In genomic region chr17:56005415-56006061, GRCm38 (mm10) we compare ENCODE assay signal across 8 mouse cellular contexts. TPM values are rescaled to one million over a fixed set of nuclear protein-coding genes. Genes with fewer than 3 reads are reported as not detected.
A peak's percentile ranks its signal among the peaks of the same experiment; 100 is the strongest.
DNase-seq lines count a peak whose midpoint lies in the region; ATAC-seq and TF ChIP-seq lines count a peak whose summit lies in the region.

Stap2 (minus strand) TSS chr17:56005584.
Mpnd (plus strand) TSS chr17:56005711.

- TF ChIP-seq EP300 in CH12.LX (IDR thresholded peaks at IDR 0.05; ENCODE audit: low read length), result no peak

- 21% methylated on average over 13 of the region's 13 CpGs for WGBS in cerebellum, adult 2 months
- 58% methylated on average over 13 of the region's 13 CpGs for WGBS in hindbrain, embryonic 14.5 days
- WGBS in liver, embryonic 12.5 days (ENCODE audit: insufficient replicate concordance), result 23% methylated on average over 13 of the region's 13 CpGs

- H3K9ac ChIP-seq in CH12.LX (ENCODE audit: insufficient read depth, low read depth), result peak within 1 kb of the TSS; percentile 57
- H3K9ac ChIP-seq in hindbrain, embryonic 14.5 days, result no peak within 1 kb of the TSS
- no peak within 1 kb of the TSS for H3K9ac ChIP-seq in liver, embryonic 12.5 days

- TF ChIP-seq POLR2A in cerebellum, adult 2 months (IDR thresholded peaks at IDR 0.05; ENCODE audit: borderline replicate concordance, insufficient read depth, low read length), result peak; percentile 40; the same call in 1 of the 2 replicates
- no peak for TF ChIP-seq POLR2A in CH12.LX (IDR thresholded peaks at IDR 0.05; ENCODE audit: low read depth, low read length)

- H3K36me3 ChIP-seq in CH12.LX (replicated peaks in 1 of 2; ENCODE audit: control insufficient read depth in 1 of 2, insufficient read depth in 1 of 2, low read length in 1 of 2), result peaks cover 0 to 2% of the 10 kb centered on the region in 2 experiments
- peaks cover 1% of the 10 kb centered on the region; the same call in 1 of the 2 replicates for H3K36me3 ChIP-seq in hindbrain, embryonic 14.5 days (replicated peaks; ENCODE audit: control insufficient read depth, insufficient read depth)
- no peaks in the 10 kb centered on the region for H3K36me3 ChIP-seq in liver, embryonic 12.5 days

- H3K4me2 ChIP-seq in CH12.LX (ENCODE audit: insufficient read depth, low read depth, poor library complexity, severe bottlenecking), result peak within 1 kb of the TSS; percentile 61
- H3K4me2 ChIP-seq in hindbrain, embryonic 14.5 days (replicated peaks), result no peak within 1 kb of the TSS
- peak within 1 kb of the TSS; percentile 15; the same call in 1 of the 2 replicates for H3K4me2 ChIP-seq in liver, embryonic 12.5 days

- TF ChIP-seq RAD21 in CH12.LX (IDR thresholded peaks at IDR 0.05; ENCODE audit: low read depth, low read length), result no peak

- H3K27ac ChIP-seq in cerebellum, adult 2 months (ENCODE audit: insufficient read depth, low read length), result peak within 1 kb of the TSS; percentile 71
- no peak within 1 kb of the TSS for H3K27ac ChIP-seq in CH12.LX (ENCODE audit: insufficient read depth, low read depth)
- H3K27ac ChIP-seq in hindbrain, embryonic 14.5 days, result no peak within 1 kb of the TSS
- H3K27ac ChIP-seq in liver, embryonic 12.5 days, result no peak within 1 kb of the TSS

- dilution Hi-C loops in CH12.LX (cut with MboI; ENCODE audit: extremely low pct_ligation_motif_present, extremely low pct_unique_long_range_greater_than_20kb, low sequenced_read_pairs), result no loop called here

- in situ Hi-C loops in CH12.LX (cut with MboI; ENCODE audit: low pct_ligation_motif_present, low pct_unique_long_range_greater_than_20kb, low sequenced_read_pairs), result loop anchor here (5.0 kb wide), 1 partner anchor 33 kb away; the partner anchor contains the start of gene Shd

- H3K4me3 ChIP-seq in cerebellum, adult 2 months (replicated peaks; ENCODE audit: insufficient read depth, low read depth, low read length), result peak within 1 kb of the TSS; percentile 73
- peak within 1 kb of the TSS in 2 of 3 experiments; percentile 45 to 50 for H3K4me3 ChIP-seq in CH12.LX (replicated peaks in 1 of 3; ENCODE audit: low read depth in 2 of 3, low read length in 2 of 3, poor library complexity in 1 of 3)
- no peak within 1 kb of the TSS for H3K4me3 ChIP-seq in hindbrain, embryonic 14.5 days (replicated peaks; ENCODE audit: low read length)
- H3K4me3 ChIP-seq in liver, embryonic 12.5 days, result no peak within 1 kb of the TSS

- H3K27me3 ChIP-seq in cerebellum, adult 2 months (ENCODE audit: control insufficient read depth, insufficient read depth, low read length), result no peaks in the 10 kb centered on the region
- H3K27me3 ChIP-seq in CH12.LX (replicated peaks), result peaks cover 4% of the 10 kb centered on the region
- H3K27me3 ChIP-seq in hindbrain, embryonic 14.5 days (ENCODE audit: control insufficient read depth, insufficient read depth, low read length), result peaks cover 4% of the 10 kb centered on the region; the same call in 1 of the 2 replicates
- H3K27me3 ChIP-seq in liver, embryonic 12.5 days (replicated peaks), result peaks cover 49% of the 10 kb centered on the region

- H3K9me3 ChIP-seq in CH12.LX (replicated peaks; ENCODE audit: low read length), result peaks cover 3% of the 10 kb centered on the region
- H3K9me3 ChIP-seq in hindbrain, embryonic 14.5 days (ENCODE audit: control insufficient read depth, low read length), result no peaks in the 10 kb centered on the region
- 0 out of 2 replicates have a peak, but pooled peaks cover 4% of the 10 kb centered on the region for H3K9me3 ChIP-seq in liver, embryonic 12.5 days (replicated peaks)

- peaks cover 13% of the 10 kb centered on the region for H3K4me1 ChIP-seq in cerebellum, adult 2 months (ENCODE audit: control insufficient read depth, insufficient read depth, low read length)
- H3K4me1 ChIP-seq in CH12.LX (ENCODE audit: control insufficient read depth in 1 of 2, insufficient read depth in 2 of 2), result peaks cover 8 to 23% of the 10 kb centered on the region in 2 experiments
- peaks cover 13% of the 10 kb centered on the region for H3K4me1 ChIP-seq in hindbrain, embryonic 14.5 days (replicated peaks; ENCODE audit: control insufficient read depth, insufficient read depth, low read length)
- H3K4me1 ChIP-seq in liver, embryonic 12.5 days, result peaks cover 41% of the 10 kb centered on the region

- DNase-seq in cerebellum, adult 2 months, result peak; percentile 65 to 81
- no peak for DNase-seq in cerebellum, adult 8-10 months
- peak; percentile 94 for DNase-seq in CH12.LX (ENCODE audit: extremely low read depth)
- DNase-seq in embryo, embryonic 11.5 days (ENCODE audit: low read depth, low spot score), result peak; percentile 92
- DNase-seq in hindbrain, embryonic 14.5 days (ENCODE audit: low spot score), result peak; percentile 71
- DNase-seq in Muller cell, postnatal 12 days (ENCODE audit: inconsistent ontology term), result no peak
- DNase-seq in gastrocnemius, postnatal 10 days, result no peak

- TF ChIP-seq CTCF in cerebellum, adult 2 months (IDR thresholded peaks at IDR 0.05; ENCODE audit: borderline replicate concordance, insufficient read depth, low read depth, low read length), result no peak
- no peak for TF ChIP-seq CTCF in CH12.LX (conservative IDR thresholded peaks at IDR 0.05 in 1 of 2, IDR thresholded peaks at IDR 0.05 in 1 of 2; ENCODE audit: low read depth in 2 of 2, low read length in 2 of 2)

- ATAC-seq in hindbrain, embryonic 14.5 days (ENCODE audit: low FRiP score), result no peak
- no peak for ATAC-seq in liver, embryonic 12.5 days

- peaks cover 5% of the 10 kb centered on the region; the same call in 1 of the 2 replicates for H3K79me2 ChIP-seq in CH12.LX (replicated peaks; ENCODE audit: control insufficient read depth, extremely low read depth, insufficient read depth, poor library complexity, severe bottlenecking)

TF ChIP-seq in CH12.LX, 34 proteins besides CTCF, POLR2A, EP300 and RAD21:
- TF ChIP-seq BHLHE40 (IDR thresholded peaks at IDR 0.05; ENCODE audit: low read depth, low read length), result no peak
- TF ChIP-seq NRF1 (IDR thresholded peaks at IDR 0.05; ENCODE audit: low read depth, low read length), result no peak
- peak; percentile 21; the same call in 1 of the 2 replicates for TF ChIP-seq ELF1 (IDR thresholded peaks at IDR 0.05; ENCODE audit: low read depth, low read length)
- no peak for TF ChIP-seq IRF4 (IDR thresholded peaks at IDR 0.05; ENCODE audit: low read depth, low read length)

RNA-seq across cellular contexts. Expression of gene Stap2, which starts in this region (rescaled TPM):
- 51.8 and 64.1 TPM in 2 replicates for polyA plus RNA-seq in cerebellum, adult 2 months (2012; rRNA removed)
- total RNA-seq in CH12.LX (2012; rRNA removed), result 2.2 and 3.2 TPM in 2 replicates
- total RNA-seq in CH12.LX (2014; rRNA removed), result 0.41 and 0.52 TPM in 2 replicates
- 0.51 and 0.91 TPM in 2 replicates for polyA plus RNA-seq in CH12.LX (2012; ENCODE audit: insufficient read length, low read depth)
- polyA plus RNA-seq in hindbrain, embryonic 14.5 days (2014; fragmentation: Nextera tagmentation; extraction: Ambion mirVana), result 5.6 and 6.0 TPM in 2 replicates
- 1.8 and 2.1 TPM in 2 replicates for polyA plus RNA-seq in liver, embryonic 12.5 days (2016; fragmentation: Nextera tagmentation; extraction: Ambion mirVana)
- 1 to 10 TPM; 4.7 to 8.1 TPM for total RNA-seq in gastrocnemius, postnatal 10 days (2021)

RNA-seq across cellular contexts. Expression of gene Mpnd, which starts in this region (rescaled TPM):
- polyA plus RNA-seq in cerebellum, adult 2 months (2012; rRNA removed), result 183 and 193 TPM in 2 replicates
- total RNA-seq in CH12.LX (2012; rRNA removed) (38.9 and 55.1 TPM in 2 replicates), CH12.LX (2014; rRNA removed) (23.4 and 24.5 TPM in 2 replicates)
- 25.3 and 26.8 TPM in 2 replicates for polyA plus RNA-seq in CH12.LX (2012; ENCODE audit: insufficient read length, low read depth)
- polyA plus RNA-seq in hindbrain, embryonic 14.5 days (2014; fragmentation: Nextera tagmentation; extraction: Ambion mirVana), result 146 and 151 TPM in 2 replicates
- 27.4 and 29.1 TPM in 2 replicates for polyA plus RNA-seq in liver, embryonic 12.5 days (2016; fragmentation: Nextera tagmentation; extraction: Ambion mirVana)
- 10 to 100 TPM; 31.6 to 36.9 TPM for total RNA-seq in gastrocnemius, postnatal 10 days (2021)

Comparison
In these comparisons a context has a peak if more than half of its experiments do, and no peak if none do; other contexts are left out.
1. DNase-seq: peak in cerebellum, adult 2 months (2 of 2), CH12.LX (single experiment), embryo, embryonic 11.5 days (single experiment) and hindbrain, embryonic 14.5 days (single experiment); none in cerebellum, adult 8-10 months (single experiment), Muller cell, postnatal 12 days (single experiment) and gastrocnemius, postnatal 10 days (single experiment).
2. H3K4me3 ChIP-seq: peak in cerebellum, adult 2 months (single experiment) and CH12.LX (2 of 3); none in hindbrain, embryonic 14.5 days (single experiment) and liver, embryonic 12.5 days (single experiment).